Mouse (Mus musculus) bone marrow, adult 2 months (tissue): ENCODE measurements at regions not wholly inside any gene's neighbourhood (a gene's known extent, or its start where the extent isn't known, plus 50 kb on each side); places are given as distances from the start of the nearest gene placed in this dataset.

Source experiments
- H3K27ac ChIP-seq: fragments of 200-500 bp; 2 replicates; pipeline ENCODE4 v1.5.1; 2012; ENCODE audit warnings: low read depth, mild to moderate bottlenecking, control low read depth, inconsistent platforms, low read length; ENCODE audit not compliant: control insufficient read depth, poor library complexity, insufficient read depth
- H3K4me1 ChIP-seq: fragments of 200-500 bp; 2 replicates; pipeline ENCODE4 v1.6.1; 2011; ENCODE audit warnings: low read length; ENCODE audit not compliant: control insufficient read depth, insufficient read depth
- H3K4me3 ChIP-seq: fragments of 200-500 bp; replicated peaks from 2 replicates; pipeline ENCODE3; 2011; ENCODE audit warnings: mild to moderate bottlenecking, low read depth, low read length, control low read depth; ENCODE audit not compliant: control insufficient read depth
- CTCF ChIP-seq: fragments of 200-500 bp; IDR thresholded peaks from 2 replicates; pipeline ENCODE4 v1.5.1; 2011; ENCODE audit warnings: low read length, control low read depth; ENCODE audit not compliant: control insufficient read depth, insufficient read depth
- POLR2A ChIP-seq: fragments of 200-500 bp; IDR thresholded peaks from 2 replicates; pipeline ENCODE4 v1.6.1; 2011; ENCODE audit warnings: low read depth, mild to moderate bottlenecking, control low read depth, low read length, borderline replicate concordance; ENCODE audit not compliant: control insufficient read depth
- WGBS: fragments of 180-500 bp; shearing (Covaris S2); methylation state at CpG from one replicate; pipeline ENCODE4 v1.1.7; 2018; 5-methylcytosine and 5-hydroxymethylcytosine counted together

GRCm38 (mm10) chr13:60007031-60007430 is 170.1 kb downstream of the Gas1 start:
- Histone ChIP-seq H3K4me1 (no peaks in the 10 kb centered on the region), H3K27ac (no peak overlapping the region), H3K4me3 (no peak overlapping the region)
- 73% methylated on average over 4 of the region's 4 CpGs for WGBS
- TF ChIP-seq POLR2A (no peak), CTCF (no peak)

GRCm38 (mm10) chr13:60004611-60005010 is 172.6 kb downstream of the Gas1 start:
- H3K4me3 ChIP-seq = no peak overlapping the region
- no peak overlapping the region for H3K27ac ChIP-seq
- H3K4me1 ChIP-seq = no peaks in the 10 kb centered on the region
- TF ChIP-seq POLR2A (no peak), CTCF (no peak)
- WGBS = 72% methylated on average over 2 of the region's 2 CpGs

- H3K27ac ChIP-seq = no peak overlapping the region
- TF ChIP-seq CTCF (no peak), POLR2A (no peak)
- H3K4me1 ChIP-seq = no peaks in the 10 kb centered on the region
- WGBS = 81% methylated on average over 8 of the region's 8 CpGs
- H3K4me3 ChIP-seq = no peak overlapping the region
These were observed 175.1 kb downstream of the Gas1 start for GRCm38 (mm10) chr13:60002098-60002497.

GRCm38 (mm10) chr13:60001637-60002036 is 175.5 kb downstream of the Gas1 start:
- WGBS = 67% methylated on average over 4 of the region's 4 CpGs

GRCm38 (mm10) chr13:60000618-60001347 is 176.4 kb downstream of the Gas1 start:
- 47% methylated on average over 8 of the region's 8 CpGs for WGBS
- Histone ChIP-seq H3K4me1 (no peaks in the 10 kb centered on the region), H3K4me3 (no peak overlapping the region), H3K27ac (no peak overlapping the region)
- TF ChIP-seq POLR2A = no peak
- TF ChIP-seq CTCF = no peak

More at GRCm38 (mm10) chr13:60001637-60002036, 175.5 kb downstream of the Gas1 start:
- Histone ChIP-seq H3K4me1 (no peaks in the 10 kb centered on the region), H3K27ac (no peak overlapping the region), H3K4me3 (no peak overlapping the region)
- TF ChIP-seq POLR2A (no peak), CTCF (no peak)

GRCm38 (mm10) chr13:59997431-59997830 is 174.5 kb upstream of the Tut7 start:
- Histone ChIP-seq H3K4me3 (no peak overlapping the region), H3K4me1 (no peaks in the 10 kb centered on the region), H3K27ac (no peak overlapping the region)
- WGBS = 85% methylated on average over 3 of the region's 3 CpGs
- TF ChIP-seq POLR2A (no peak), CTCF (no peak)

- H3K4me1 ChIP-seq = no peaks in the 10 kb centered on the region
- WGBS = 79% methylated on average over 13 of the region's 13 CpGs
- H3K27ac ChIP-seq = no peak overlapping the region
- TF ChIP-seq POLR2A (no peak), CTCF (no peak)
- H3K4me3 ChIP-seq = no peak overlapping the region
These were observed 173.3 kb upstream of the Tut7 start for GRCm38 (mm10) chr13:59996146-59996814.

- H3K27ac ChIP-seq = no peak overlapping the region
- no peak overlapping the region for H3K4me3 ChIP-seq
- no peaks in the 10 kb centered on the region for H3K4me1 ChIP-seq
- 73% methylated on average over 11 of the region's 11 CpGs for WGBS
- TF ChIP-seq CTCF (no peak), POLR2A (no peak)
These were observed 170.0 kb upstream of the Tut7 start for GRCm38 (mm10) chr13:59992780-59993501.
